Mouse (Mus musculus) left cerebral cortex, adult 18-20 months (tissue): ENCODE data around the gene Tapt1. TPM values are rescaled to one million over a fixed set of nuclear protein-coding genes. Genes with fewer than 3 reads are reported as not detected.
"Not testable (repeated sequence)": the region's sequence is repeated elsewhere in the genome, so short reads cannot be mapped to it uniquely, and the experiment has no call there.

Experiments used
- DNase-seq, 2 experiments: peaks; one replicate each; pipeline ENCODE4 v3.0.0; 2021 to 2022; ENCODE audit warnings: low spot score in 2 of 2, mixed read lengths in 1 of 2
- total RNA-seq, 2 experiments: library from RNA; stranded (reverse); gene quantifications; 2 replicates each; pipeline ENCODE4 v1.2.3; 2021

Tapt1 gene
- total RNA-seq, 2 experiments from 2014 or later, result 46.9 to 50.3 TPM

- no peak for DNase-seq
Measured at GRCm38 (mm10) chr5:44143467-44144235, 82.8 kb downstream of the Tapt1 start.

- DNase-seq, result no peak
Measured at GRCm38 (mm10) chr5:44127487-44127886, 98.9 kb downstream of the Tapt1 start.

DNA sequence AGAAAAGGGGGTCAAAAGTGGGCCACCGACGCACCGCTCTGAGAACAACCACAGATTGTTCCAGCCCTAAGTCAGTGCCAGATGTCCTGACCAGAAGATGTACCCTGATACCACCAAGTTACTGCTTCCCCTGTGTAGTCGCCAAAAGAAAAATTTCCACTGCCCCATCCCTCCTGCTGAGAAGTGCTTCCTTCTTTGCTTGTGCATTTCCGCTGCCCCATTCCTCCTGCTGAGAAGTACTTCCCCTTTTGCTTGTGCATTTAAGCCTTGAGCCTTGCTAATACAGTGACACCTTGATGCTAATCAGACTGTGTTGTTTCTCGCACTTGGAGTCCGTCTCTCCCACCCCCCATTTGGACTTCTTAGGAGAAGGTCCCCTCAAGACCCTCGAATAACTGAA is 99.9 kb downstream of the Tapt1 start:
- DNase-seq, result not testable (repeated sequence)

Other genes with a start within 250 kb of the Tapt1 start
- 1 to 10 TPM; 3.9 to 4.2 TPM for gene Fgfbp1, start 244.8 kb downstream of the Tapt1 start, total RNA-seq
- gene Prom1, start 124.6 kb downstream of the Tapt1 start, total RNA-seq, result 10 to 100 TPM in 1 of 2 experiments, 1 to 10 TPM in 1; 9.5 to 14.3 TPM